Mouse (Mus musculus) myocyte (in vitro differentiated cells): ENCODE data around the gene Rgs9. TPM values are rescaled to one million over a fixed set of nuclear protein-coding genes. Genes with fewer than 3 reads are reported as not detected.
"Not testable (repeated sequence)": the region's sequence is repeated elsewhere in the genome, so short reads cannot be mapped to it uniquely, and the experiment has no call there.

Source experiments
- H3K27me3 ChIP-seq: one replicate; pipeline ENCODE4 v1.6.1; 2011; ENCODE audit not compliant: control insufficient read depth, insufficient read depth, insufficient read length
- H3K36me3 ChIP-seq: one replicate; pipeline ENCODE4 v1.6.1; 2011; ENCODE audit not compliant: control insufficient read depth, insufficient read depth
- H3K4me2 ChIP-seq: one replicate; pipeline ENCODE4 v1.6.1; 2011; ENCODE audit warnings: low read depth, control low read depth
- H3K4me3 ChIP-seq: one replicate; pipeline ENCODE4 v1.5.1; 2011; ENCODE audit warnings: mild to moderate bottlenecking, control low read depth, moderate library complexity
- H3K79me2 ChIP-seq: one replicate; pipeline ENCODE4 v1.6.1; 2011; ENCODE audit not compliant: control insufficient read depth, insufficient read depth
- H3ac ChIP-seq: one replicate; pipeline ENCODE4 v1.6.1; 2011; ENCODE audit not compliant: control insufficient read depth, insufficient read length
- CEBPB ChIP-seq: IDR thresholded peaks from 2 replicates; pipeline ENCODE4 v1.6.1; 2011; ENCODE audit warnings: mild to moderate bottlenecking, moderate library complexity; ENCODE audit not compliant: poor library complexity, insufficient read depth, severe bottlenecking
- E2F4 ChIP-seq: IDR thresholded peaks from one replicate; pipeline ENCODE4 v1.6.1; 2011; ENCODE audit warnings: mild to moderate bottlenecking, control low read depth, moderate library complexity; ENCODE audit not compliant: insufficient read depth
- MAX ChIP-seq: IDR thresholded peaks from one replicate; pipeline ENCODE4 v1.6.1; 2011; ENCODE audit warnings: low read depth, mild to moderate bottlenecking, control low read depth
- MYOD1 ChIP-seq, 3 experiments: IDR thresholded peaks; one replicate each; pipeline ENCODE4 v1.6.1; 2011; ENCODE audit warnings: control low read depth in 2 of 3, low read depth in 2 of 3, mild to moderate bottlenecking in 2 of 3, moderate library complexity in 1 of 3; ENCODE audit not compliant: insufficient read length in 2 of 3, control insufficient read depth in 1 of 3
- MYOG ChIP-seq, 3 experiments: IDR thresholded peaks; one replicate each; pipeline ENCODE4 v1.6.1; 2011; ENCODE audit warnings: control low read depth in 2 of 3, low read depth in 2 of 3, mild to moderate bottlenecking in 2 of 3; ENCODE audit not compliant: insufficient read length in 2 of 3, control insufficient read depth in 1 of 3, insufficient read depth in 1 of 3
- POLR2A ChIP-seq: IDR thresholded peaks from one replicate; pipeline ENCODE4 v1.6.1; 2011; ENCODE audit warnings: low read depth, mild to moderate bottlenecking, control low read depth, moderate library complexity; ENCODE audit not compliant: insufficient read length
- POLR2AphosphoS2 ChIP-seq: IDR thresholded peaks from one replicate; pipeline ENCODE4 v1.6.1; 2011; ENCODE audit warnings: low read depth, control low read depth; ENCODE audit not compliant: insufficient read length
- REST ChIP-seq: IDR thresholded peaks from one replicate; pipeline ENCODE4 v1.6.1; 2011; ENCODE audit warnings: mild to moderate bottlenecking, control low read depth, moderate library complexity; ENCODE audit not compliant: insufficient read depth, insufficient read length
- SRF ChIP-seq: IDR thresholded peaks from one replicate; pipeline ENCODE4 v1.6.1; 2011; ENCODE audit warnings: low read depth; ENCODE audit not compliant: control insufficient read depth, insufficient read length
- TCF12 ChIP-seq: IDR thresholded peaks from one replicate; pipeline ENCODE4 v1.6.1; 2011; ENCODE audit warnings: mild to moderate bottlenecking, control low read depth; ENCODE audit not compliant: poor library complexity, insufficient read depth, severe bottlenecking
- TCF3 ChIP-seq: IDR thresholded peaks from one replicate; pipeline ENCODE4 v1.6.1; 2011; ENCODE audit warnings: low read depth, control low read depth; ENCODE audit not compliant: insufficient read length
- USF1 ChIP-seq: IDR thresholded peaks from one replicate; pipeline ENCODE4 v1.6.1; 2011; ENCODE audit warnings: low read depth, mild to moderate bottlenecking, control low read depth, moderate library complexity
- polyA plus RNA-seq: library from polyadenylated mRNA; unstranded; fragments of >200 nt; fragmentation: generic; extraction: Trizol; gene quantifications from one replicate; pipeline ENCODE4 v1.2.1, GENCODE M21; 2012; ENCODE audit warnings: missing spikeins

Rgs9 gene
- polyA plus RNA-seq, 1 experiment = not detected

- TF ChIP-seq POLR2A (peak; percentile 23), USF1 (no peak)
- peaks cover 4% of the 10 kb centered on the region for H3K27me3 ChIP-seq
- no peaks in the 10 kb centered on the region for H3K79me2 ChIP-seq
- H3ac ChIP-seq = no peak overlapping the region
- no peaks in the 10 kb centered on the region for H3K36me3 ChIP-seq
- H3K4me2 ChIP-seq = peak overlapping the region; percentile 49
- H3K4me3 ChIP-seq = peak overlapping the region; percentile 24
Observed at GRCm38 (mm10) chr11:109311885-109312605, 14.1 kb upstream of the Rgs9 start.

GRCm38 (mm10) chr11:109305680-109306079 is 7.8 kb upstream of the Rgs9 start:
- no peak overlapping the region for H3ac ChIP-seq
- H3K4me3 ChIP-seq = no peak overlapping the region
- H3K36me3 ChIP-seq = no peaks in the 10 kb centered on the region
- no peaks in the 10 kb centered on the region for H3K27me3 ChIP-seq
- H3K4me2 ChIP-seq = no peak overlapping the region
- no peaks in the 10 kb centered on the region for H3K79me2 ChIP-seq
- TF ChIP-seq USF1 = no peak
- TF ChIP-seq POLR2AphosphoS2 = no peak
- TF ChIP-seq TCF12 = no peak
- TF ChIP-seq MAX = no peak

GRCm38 (mm10) chr11:109302338-109302737 is 4.4 kb upstream of the Rgs9 start:
- TF ChIP-seq MYOD1 (IDR thresholded peaks at IDR 0.05; ENCODE audit: control insufficient read depth in 1 of 3, insufficient read length in 2 of 3, low read depth in 2 of 3) (no peak), MYOG (IDR thresholded peaks at IDR 0.05; ENCODE audit: control insufficient read depth in 1 of 3, insufficient read depth in 1 of 3, insufficient read length in 2 of 3, low read depth in 2 of 3) (no peak), CEBPB (no peak), POLR2AphosphoS2 (no peak), USF1 (no peak), E2F4 (no peak), REST (no peak), MAX (no peak), POLR2A (no peak), TCF3 (no peak), SRF (no peak), TCF12 (no peak)
- Histone ChIP-seq H3K4me2 (no peak overlapping the region), H3K27me3 (no peaks in the 10 kb centered on the region), H3K79me2 (no peaks in the 10 kb centered on the region), H3K4me3 (no peak overlapping the region), H3K36me3 (no peaks in the 10 kb centered on the region), H3ac (no peak overlapping the region)

GRCm38 (mm10) chr11:109297031-109297430 is 898 bp downstream of the Rgs9 start:
- no peaks in the 10 kb centered on the region for H3K27me3 ChIP-seq
- no peak overlapping the region for H3ac ChIP-seq
- no peaks in the 10 kb centered on the region for H3K36me3 ChIP-seq
- TF ChIP-seq SRF = no peak
- no peak for TF ChIP-seq MYOD1 (IDR thresholded peaks at IDR 0.05; ENCODE audit: control insufficient read depth in 1 of 3, insufficient read length in 2 of 3, low read depth in 2 of 3)
- no peak for TF ChIP-seq MYOG (IDR thresholded peaks at IDR 0.05; ENCODE audit: control insufficient read depth in 1 of 3, insufficient read depth in 1 of 3, insufficient read length in 2 of 3, low read depth in 2 of 3)
- TF ChIP-seq CEBPB = no peak
- no peak for TF ChIP-seq REST
- no peak for TF ChIP-seq POLR2A
- TF ChIP-seq POLR2AphosphoS2 = no peak
- TF ChIP-seq USF1 = no peak
- TF ChIP-seq MAX = no peak
- TF ChIP-seq TCF3 = no peak
- no peak for TF ChIP-seq TCF12
- TF ChIP-seq E2F4 = no peak
- no peaks in the 10 kb centered on the region for H3K79me2 ChIP-seq
- H3K4me3 ChIP-seq = no peak overlapping the region
- no peak overlapping the region for H3K4me2 ChIP-seq

- Histone ChIP-seq H3K79me2 (no peaks in the 10 kb centered on the region), H3K4me3 (no peak overlapping the region), H3K4me2 (no peak overlapping the region), H3ac (no peak overlapping the region), H3K27me3 (no peaks in the 10 kb centered on the region), H3K36me3 (no peaks in the 10 kb centered on the region)
- TF ChIP-seq MYOG (IDR thresholded peaks at IDR 0.05; ENCODE audit: control insufficient read depth in 1 of 3, insufficient read depth in 1 of 3, insufficient read length in 2 of 3, low read depth in 2 of 3) = no peak
- TF ChIP-seq TCF12 = no peak
- no peak for TF ChIP-seq REST
- TF ChIP-seq POLR2AphosphoS2 = no peak
- no peak for TF ChIP-seq TCF3
- no peak for TF ChIP-seq MYOD1 (IDR thresholded peaks at IDR 0.05; ENCODE audit: control insufficient read depth in 1 of 3, insufficient read length in 2 of 3, low read depth in 2 of 3)
- TF ChIP-seq USF1 = no peak
- TF ChIP-seq CEBPB = no peak
- TF ChIP-seq MAX = no peak
- no peak for TF ChIP-seq SRF
Observed at GRCm38 (mm10) chr11:109292056-109292455, 5.9 kb downstream of the Rgs9 start.

GRCm38 (mm10) chr11:109289378-109289777 is 8.6 kb downstream of the Rgs9 start:
- H3K4me3 ChIP-seq = not testable (repeated sequence)

More at GRCm38 (mm10) chr11:109289378-109289777, 8.6 kb downstream of the Rgs9 start:
- not testable (repeated sequence) for H3K27me3 ChIP-seq, H3K4me2 ChIP-seq, H3ac ChIP-seq, H3K79me2 ChIP-seq, H3K36me3 ChIP-seq
